Mouse (Mus musculus): Measurements from ENCODE around the gene Brpf1. TPM values are rescaled to one million over a fixed set of nuclear protein-coding genes. Genes with fewer than 3 reads are reported as not detected.

Brpf1 gene
- polyA plus RNA-seq, 1 experiment from 2014 or later, result 26.7 TPM

GRCm38 (mm10) chr6:113286316-113286715 is 20.6 kb upstream of the Brpf1 start:
- WGBS, result 71% methylated on average over 1 of the region's 1 CpGs

GRCm38 (mm10) chr6:113287236-113287635 is 19.7 kb upstream of the Brpf1 start:
- Histone ChIP-seq H3K36me3 (replicated peaks) (no peaks in the 10 kb centered on the region), H3K27me3 (ENCODE audit: poor library complexity, severe bottlenecking) (peaks cover 39% of the 10 kb centered on the region), H3K9me3 (no peaks in the 10 kb centered on the region), H3K4me1 (peaks cover 16% of the 10 kb centered on the region), H3K4me3 (no peak overlapping the region), H3K27ac (no peak overlapping the region)
- 79% methylated on average over 4 of the region's 4 CpGs for WGBS
- DNase-seq (ENCODE audit: extremely low spot score, low spot score), result no peak

More at GRCm38 (mm10) chr6:113286316-113286715, 20.6 kb upstream of the Brpf1 start:
- no peak overlapping the region for H3K4me3 ChIP-seq
- no peaks in the 10 kb centered on the region for H3K9me3 ChIP-seq
- no peak for DNase-seq (ENCODE audit: extremely low spot score, low spot score)
- no peaks in the 10 kb centered on the region for H3K36me3 ChIP-seq (replicated peaks)
- no peak overlapping the region for H3K27ac ChIP-seq
- peaks cover 19% of the 10 kb centered on the region for H3K4me1 ChIP-seq
- H3K27me3 ChIP-seq (ENCODE audit: poor library complexity, severe bottlenecking), result peaks cover 49% of the 10 kb centered on the region

GRCm38 (mm10) chr6:113289346-113289745 is 17.6 kb upstream of the Brpf1 start:
- Histone ChIP-seq H3K27ac (no peak overlapping the region), H3K36me3 (replicated peaks) (no peaks in the 10 kb centered on the region), H3K27me3 (ENCODE audit: poor library complexity, severe bottlenecking) (peaks cover 18% of the 10 kb centered on the region), H3K9me3 (no peaks in the 10 kb centered on the region), H3K4me3 (no peak overlapping the region), H3K4me1 (peaks cover 2% of the 10 kb centered on the region; the same call in 1 of the 2 replicates)
- no peak for DNase-seq (ENCODE audit: extremely low spot score, low spot score)
- WGBS, result 91% methylated on average over 15 of the region's 15 CpGs

GRCm38 (mm10) chr6:113290346-113290745 is 16.6 kb upstream of the Brpf1 start:
- DNase-seq (ENCODE audit: extremely low spot score, low spot score), result no peak
- Histone ChIP-seq H3K27me3 (ENCODE audit: poor library complexity, severe bottlenecking) (peaks cover 8% of the 10 kb centered on the region), H3K4me1 (peaks cover 2% of the 10 kb centered on the region; the same call in 1 of the 2 replicates), H3K4me3 (no peak overlapping the region), H3K27ac (no peak overlapping the region), H3K9me3 (no peaks in the 10 kb centered on the region), H3K36me3 (replicated peaks) (no peaks in the 10 kb centered on the region)
- 67% methylated on average over 6 of the region's 6 CpGs for WGBS

- WGBS, result 79% methylated on average over 5 of the region's 5 CpGs
- Histone ChIP-seq H3K9me3 (no peaks in the 10 kb centered on the region), H3K27me3 (ENCODE audit: poor library complexity, severe bottlenecking) (no peaks in the 10 kb centered on the region), H3K4me1 (peaks cover 2% of the 10 kb centered on the region; the same call in 1 of the 2 replicates), H3K27ac (no peak overlapping the region), H3K36me3 (replicated peaks) (no peaks in the 10 kb centered on the region), H3K4me3 (no peak overlapping the region)
- no peak for DNase-seq (ENCODE audit: extremely low spot score, low spot score)
These were observed 14.0 kb upstream of the Brpf1 start for GRCm38 (mm10) chr6:113292938-113293337.

- H3K36me3 ChIP-seq (replicated peaks), result no peaks in the 10 kb centered on the region
- H3K4me3 ChIP-seq, result no peak overlapping the region
- DNase-seq (ENCODE audit: extremely low spot score, low spot score), result no peak
- H3K9me3 ChIP-seq, result no peaks in the 10 kb centered on the region
- H3K27me3 ChIP-seq (ENCODE audit: poor library complexity, severe bottlenecking), result no peaks in the 10 kb centered on the region
- H3K4me1 ChIP-seq, result no peaks in the 10 kb centered on the region
- 81% methylated on average over 2 of the region's 2 CpGs for WGBS
- no peak overlapping the region for H3K27ac ChIP-seq
These were observed 10.9 kb upstream of the Brpf1 start for GRCm38 (mm10) chr6:113296046-113296445.

- Histone ChIP-seq H3K4me3 (no peak overlapping the region), H3K9me3 (no peaks in the 10 kb centered on the region), H3K36me3 (replicated peaks) (no peaks in the 10 kb centered on the region), H3K27me3 (ENCODE audit: poor library complexity, severe bottlenecking) (no peaks in the 10 kb centered on the region), H3K27ac (no peak overlapping the region), H3K4me1 (no peaks in the 10 kb centered on the region)
- WGBS, result 73% methylated on average over 4 of the region's 4 CpGs
- no peak for DNase-seq (ENCODE audit: extremely low spot score, low spot score)
These were observed 10.3 kb upstream of the Brpf1 start for GRCm38 (mm10) chr6:113296639-113297038.

- 88% methylated on average over 5 of the region's 5 CpGs for WGBS
- Histone ChIP-seq H3K9me3 (no peaks in the 10 kb centered on the region), H3K36me3 (replicated peaks) (no peaks in the 10 kb centered on the region), H3K27ac (no peak overlapping the region), H3K27me3 (ENCODE audit: poor library complexity, severe bottlenecking) (no peaks in the 10 kb centered on the region), H3K4me1 (peaks cover 7% of the 10 kb centered on the region), H3K4me3 (no peak overlapping the region)
- no peak for DNase-seq (ENCODE audit: extremely low spot score, low spot score)
These were observed 5.6 kb upstream of the Brpf1 start for GRCm38 (mm10) chr6:113301350-113301749.

GRCm38 (mm10) chr6:113302258-113302657 is 4.7 kb upstream of the Brpf1 start:
- Histone ChIP-seq H3K4me1 (peaks cover 7% of the 10 kb centered on the region), H3K9me3 (no peaks in the 10 kb centered on the region), H3K27me3 (ENCODE audit: poor library complexity, severe bottlenecking) (no peaks in the 10 kb centered on the region), H3K4me3 (no peak overlapping the region), H3K36me3 (replicated peaks) (no peaks in the 10 kb centered on the region), H3K27ac (no peak overlapping the region)
- no peak for DNase-seq (ENCODE audit: extremely low spot score, low spot score)
- 30% methylated on average over 3 of the region's 3 CpGs for WGBS

- WGBS, result under 1% methylated on average over 50 of the region's 50 CpGs
These were observed 483 bp upstream of the Brpf1 start for GRCm38 (mm10) chr6:113306322-113306985.

GRCm38 (mm10) chr6:113307481-113308121 is 664 bp downstream of the Brpf1 start:
- Histone ChIP-seq H3K4me3 (peak overlapping the region; percentile 94), H3K9me3 (no peaks in the 10 kb centered on the region), H3K27ac (peak overlapping the region; percentile 100), H3K4me1 (peaks cover 27% of the 10 kb centered on the region), H3K36me3 (replicated peaks) (peaks cover 36% of the 10 kb centered on the region), H3K27me3 (ENCODE audit: poor library complexity, severe bottlenecking) (no peaks in the 10 kb centered on the region)
- peak; percentile 47 for DNase-seq (ENCODE audit: extremely low spot score, low spot score)
- WGBS, result under 1% methylated on average over 34 of the region's 34 CpGs

More at GRCm38 (mm10) chr6:113306322-113306985, 483 bp upstream of the Brpf1 start:
- Histone ChIP-seq H3K27me3 (ENCODE audit: poor library complexity, severe bottlenecking) (no peaks in the 10 kb centered on the region), H3K4me1 (peaks cover 27% of the 10 kb centered on the region), H3K9me3 (no peaks in the 10 kb centered on the region), H3K4me3 (peak overlapping the region; percentile 94), H3K36me3 (replicated peaks) (peaks cover 24% of the 10 kb centered on the region), H3K27ac (peak overlapping the region; percentile 100)
- peak; percentile 100 for DNase-seq (ENCODE audit: extremely low spot score, low spot score)

- 40% methylated on average over 5 of the region's 5 CpGs for WGBS
- Histone ChIP-seq H3K4me3 (peak overlapping the region; percentile 94), H3K27ac (peak overlapping the region; percentile 100), H3K36me3 (replicated peaks) (peaks cover 41% of the 10 kb centered on the region), H3K4me1 (peaks cover 27% of the 10 kb centered on the region), H3K9me3 (no peaks in the 10 kb centered on the region), H3K27me3 (ENCODE audit: poor library complexity, severe bottlenecking) (no peaks in the 10 kb centered on the region)
- DNase-seq (ENCODE audit: extremely low spot score, low spot score), result no peak
These were observed 1.2 kb downstream of the Brpf1 start for GRCm38 (mm10) chr6:113308141-113308540.

GRCm38 (mm10) chr6:113315972-113316371 is 9.0 kb downstream of the Brpf1 start:
- H3K27me3 ChIP-seq (ENCODE audit: poor library complexity, severe bottlenecking), result no peaks in the 10 kb centered on the region
- H3K27ac ChIP-seq, result no peak overlapping the region
- H3K4me3 ChIP-seq, result no peak overlapping the region
- no peaks in the 10 kb centered on the region for H3K9me3 ChIP-seq
- no peaks in the 10 kb centered on the region for H3K4me1 ChIP-seq
- peaks cover 100% of the 10 kb centered on the region for H3K36me3 ChIP-seq (replicated peaks)
- no peak for DNase-seq (ENCODE audit: extremely low spot score, low spot score)
- 96% methylated on average over 3 of the region's 3 CpGs for WGBS
